Mouse (Mus musculus) MEL (cell line): ENCODE measurements at regions not wholly inside any gene's neighbourhood (a gene's known extent, or its start where the extent isn't known, plus 50 kb on each side); places are given as distances from the start of the nearest gene placed in this dataset.

Experiments
- DNase-seq: peaks from one replicate; pipeline ENCODE4 v3.0.0; 2011; ENCODE audit warnings: low read depth, low spot score
- H3K27ac ChIP-seq: 2 replicates; pipeline ENCODE4 v1.5.1; 2012; ENCODE audit warnings: low read depth, mild to moderate bottlenecking, control low read depth, low read length, moderate library complexity; ENCODE audit not compliant: control insufficient read depth
- H3K27me3 ChIP-seq, 2 experiments: fragments of 150-350 bp in 1 of 2; sonication (generic) in 1 of 2; 2 replicates each; pipeline ENCODE4 v1.6.1; 2012; ENCODE audit warnings: low read length in 2 of 2, mild to moderate bottlenecking in 2 of 2, improper control_type of control experiment in 1 of 2, moderate library complexity in 1 of 2; ENCODE audit not compliant: insufficient read depth in 2 of 2, control insufficient read depth in 1 of 2
- H3K36me3 ChIP-seq, 2 experiments: 2 replicates each; pipeline ENCODE4 v1.6.1; 2012 to 2014; ENCODE audit warnings: low read length in 2 of 2, improper control_type of control experiment in 1 of 2, inconsistent platforms in 1 of 2, mild to moderate bottlenecking in 1 of 2; ENCODE audit not compliant: insufficient read depth in 2 of 2, control insufficient read depth in 1 of 2
- H3K4me1 ChIP-seq, 2 experiments: fragments of 150-350 bp in 1 of 2; sonication (generic) in 1 of 2; 2 replicates each; pipeline ENCODE4 v1.6.1; 2012; ENCODE audit warnings: low read length in 2 of 2, improper control_type of control experiment in 1 of 2, mild to moderate bottlenecking in 1 of 2; ENCODE audit not compliant: insufficient read depth in 2 of 2, control insufficient read depth in 1 of 2
- H3K4me3 ChIP-seq, 2 experiments: fragments of 150-350 bp in 1 of 2; sonication (generic) in 1 of 2; 2 replicates each; pipeline ENCODE4 v1.5.1; 2012; ENCODE audit warnings: low read depth in 2 of 2, low read length in 2 of 2, mild to moderate bottlenecking in 2 of 2, moderate library complexity in 2 of 2, control low read depth in 1 of 2, improper control_type of control experiment in 1 of 2; ENCODE audit not compliant: control insufficient read depth in 1 of 2, insufficient read depth in 1 of 2
- H3K79me2 ChIP-seq: 2 replicates; pipeline ENCODE4 v1.6.1; 2012; ENCODE audit warnings: mild to moderate bottlenecking, low read length, moderate library complexity; ENCODE audit not compliant: control insufficient read depth, poor library complexity, insufficient read depth
- H3K9ac ChIP-seq: 2 replicates; pipeline ENCODE4 v1.6.1; 2012; ENCODE audit warnings: low read depth, mild to moderate bottlenecking, control low read depth, low read length, moderate library complexity; ENCODE audit not compliant: control insufficient read depth, poor library complexity, severe bottlenecking
- H3K9me3 ChIP-seq: fragments of 150-350 bp; sonication (generic); replicated peaks from 2 replicates; pipeline ENCODE4 v1.6.1; 2012; ENCODE audit warnings: mild to moderate bottlenecking, low read length, improper control_type of control experiment, moderate library complexity; ENCODE audit not compliant: insufficient read depth
- BHLHE40 ChIP-seq: IDR thresholded peaks from 2 replicates; pipeline ENCODE4 v1.6.1; 2012; ENCODE audit warnings: low read depth, mild to moderate bottlenecking, inconsistent platforms, low read length, improper control_type of control experiment, borderline replicate concordance
- CHD1 ChIP-seq: IDR thresholded peaks from 2 replicates; pipeline ENCODE4 v1.6.1; 2012; ENCODE audit warnings: low read depth, mild to moderate bottlenecking, inconsistent platforms, low read length, improper control_type of control experiment
- CTCF ChIP-seq, 3 experiments: IDR thresholded peaks in 2 of 3; conservative IDR thresholded peaks in 1 of 3; 2 replicates each; pipeline ENCODE4 v1.5.1; 2011 to 2012; ENCODE audit warnings: low read length in 3 of 3, low read depth in 2 of 3, mild to moderate bottlenecking in 2 of 3, improper control_type of control experiment in 1 of 3, inconsistent platforms in 1 of 3, mixed read lengths in 1 of 3, moderate library complexity in 1 of 3; ENCODE audit not compliant: control insufficient read depth in 1 of 3, insufficient read depth in 1 of 3, poor library complexity in 1 of 3, severe bottlenecking in 1 of 3
- ELF1 ChIP-seq: IDR thresholded peaks from 2 replicates; pipeline ENCODE4 v1.6.1; 2014; ENCODE audit warnings: low read depth, mild to moderate bottlenecking, inconsistent platforms, low read length, improper control_type of control experiment, moderate library complexity
- EP300 ChIP-seq, 2 experiments: IDR thresholded peaks; 2 replicates each; pipeline ENCODE4 v1.6.1; 2011; ENCODE audit warnings: improper control_type of control experiment in 2 of 2, low read length in 2 of 2, low read depth in 1 of 2, mild to moderate bottlenecking in 1 of 2
- GABPA ChIP-seq: IDR thresholded peaks from 2 replicates; pipeline ENCODE4 v1.6.1; 2012; ENCODE audit warnings: low read depth, mild to moderate bottlenecking, inconsistent platforms, low read length, improper control_type of control experiment, moderate library complexity
- GATA1 ChIP-seq: IDR thresholded peaks from 2 replicates; pipeline ENCODE4 v1.6.1; 2011; ENCODE audit warnings: low read depth, low read length, improper control_type of control experiment
- HCFC1 ChIP-seq: IDR thresholded peaks from 2 replicates; pipeline ENCODE4 v1.6.1; 2012; ENCODE audit warnings: low read depth, mild to moderate bottlenecking, inconsistent platforms, low read length, improper control_type of control experiment, moderate library complexity
- JUND ChIP-seq: IDR thresholded peaks from 2 replicates; pipeline ENCODE4 v1.6.1; 2011; ENCODE audit warnings: low read depth, mild to moderate bottlenecking, improper control_type of control experiment, low read length
- KAT2A ChIP-seq: conservative IDR thresholded peaks from 2 replicates; pipeline ENCODE4 v1.6.1; 2012; ENCODE audit warnings: low read depth, low read length, improper control_type of control experiment, inconsistent platforms
- MXI1 ChIP-seq: IDR thresholded peaks from 2 replicates; pipeline ENCODE4 v1.6.1; 2011; ENCODE audit warnings: mild to moderate bottlenecking, low read depth, low read length, improper control_type of control experiment
- MYB ChIP-seq: IDR thresholded peaks from 2 replicates; pipeline ENCODE4 v1.6.1; 2011; ENCODE audit warnings: mild to moderate bottlenecking, low read depth, low read length, improper control_type of control experiment
- NRF1 ChIP-seq: IDR thresholded peaks from 2 replicates; pipeline ENCODE4 v1.6.1; 2014; ENCODE audit warnings: low read depth, mild to moderate bottlenecking, inconsistent platforms, low read length, improper control_type of control experiment, moderate library complexity; ENCODE audit not compliant: poor library complexity, insufficient read depth, severe bottlenecking
- POLR2A ChIP-seq, 2 experiments: IDR thresholded peaks; 2 replicates each; pipeline ENCODE4 v1.6.1; 2011 to 2012; ENCODE audit warnings: low read length in 2 of 2, mild to moderate bottlenecking in 2 of 2, control low read depth in 1 of 2, improper control_type of control experiment in 1 of 2, low read depth in 1 of 2, moderate library complexity in 1 of 2; ENCODE audit not compliant: control insufficient read depth in 1 of 2, insufficient read depth in 1 of 2, poor library complexity in 1 of 2
- SMC3 ChIP-seq: IDR thresholded peaks from 2 replicates; pipeline ENCODE4 v1.6.1; 2011; ENCODE audit warnings: low read depth, low read length, improper control_type of control experiment
- USF1 ChIP-seq: IDR thresholded peaks from 2 replicates; pipeline ENCODE4 v1.6.1; 2014; ENCODE audit warnings: low read depth, mild to moderate bottlenecking, inconsistent platforms, low read length, improper control_type of control experiment, moderate library complexity
- ZC3H11A ChIP-seq: IDR thresholded peaks from 2 replicates; pipeline ENCODE4 v1.6.1; 2012; ENCODE audit warnings: low read depth, mild to moderate bottlenecking, inconsistent platforms, low read length, improper control_type of control experiment
- ZKSCAN1 ChIP-seq: IDR thresholded peaks from 2 replicates; pipeline ENCODE4 v1.6.1; 2012; ENCODE audit warnings: low read depth, mild to moderate bottlenecking, inconsistent platforms, low read length, improper control_type of control experiment, moderate library complexity
- ZMIZ1 ChIP-seq: IDR thresholded peaks from 2 replicates; pipeline ENCODE4 v1.6.1; 2012; ENCODE audit warnings: low read depth, mild to moderate bottlenecking, inconsistent platforms, low read length, improper control_type of control experiment, moderate library complexity
- ZNF384 ChIP-seq: IDR thresholded peaks from 2 replicates; pipeline ENCODE4 v1.6.1; 2012; ENCODE audit warnings: low read depth, mild to moderate bottlenecking, inconsistent platforms, low read length, improper control_type of control experiment

- Histone ChIP-seq H3K4me1 (no peaks in the 10 kb centered on the region), H3K27ac (no peak overlapping the region), H3K36me3 (no peaks in the 10 kb centered on the region), H3K9ac (no peak overlapping the region), H3K27me3 (peaks cover 10 to 17% of the 10 kb centered on the region in 2 experiments), H3K9me3 (no peaks in the 10 kb centered on the region), H3K79me2 (no peaks in the 10 kb centered on the region), H3K4me3 (no peak overlapping the region)
- DNase-seq, result no peak
- no peak for TF ChIP-seq ZNF384
- no peak for TF ChIP-seq ELF1
These were observed 221.2 kb downstream of the Fam43a start for GRCm38 (mm10) chr16:30820761-30821160.

- Histone ChIP-seq H3K79me2 (no peaks in the 10 kb centered on the region), H3K9me3 (no peaks in the 10 kb centered on the region), H3K4me1 (no peaks in the 10 kb centered on the region), H3K27me3 (peaks cover 10 to 18% of the 10 kb centered on the region in 2 experiments), H3K4me3 (no peak overlapping the region), H3K9ac (no peak overlapping the region), H3K27ac (no peak overlapping the region), H3K36me3 (no peaks in the 10 kb centered on the region)
- TF ChIP-seq EP300 (IDR thresholded peaks at IDR 0.05; ENCODE audit: low read depth in 1 of 2, low read length in 2 of 2), result no peak
- TF ChIP-seq JUND, result no peak
- no peak for TF ChIP-seq KAT2A
- no peak for TF ChIP-seq MYB
- TF ChIP-seq CTCF (IDR thresholded peaks at IDR 0.05 in 2 of 3, conservative IDR thresholded peaks at IDR 0.05 in 1 of 3; ENCODE audit: control insufficient read depth in 1 of 3, insufficient read depth in 1 of 3, low read depth in 2 of 3, low read length in 3 of 3, poor library complexity in 1 of 3, severe bottlenecking in 1 of 3), result no peak
- TF ChIP-seq ZMIZ1, result no peak
- TF ChIP-seq USF1, result no peak
- TF ChIP-seq CHD1, result no peak
- TF ChIP-seq GATA1, result no peak
- TF ChIP-seq ZKSCAN1, result no peak
- TF ChIP-seq MXI1, result no peak
- no peak for TF ChIP-seq NRF1
- TF ChIP-seq SMC3, result no peak
- TF ChIP-seq POLR2A (IDR thresholded peaks at IDR 0.05; ENCODE audit: control insufficient read depth in 1 of 2, insufficient read depth in 1 of 2, low read depth in 1 of 2, low read length in 2 of 2, poor library complexity in 1 of 2), result no peak
- TF ChIP-seq HCFC1, result no peak
- no peak for TF ChIP-seq BHLHE40
- TF ChIP-seq ZC3H11A, result no peak
- TF ChIP-seq GABPA, result no peak
- DNase-seq, result no peak
These were observed 221.8 kb downstream of the Fam43a start for GRCm38 (mm10) chr16:30821191-30821910.
